Mouse (Mus musculus) G1E (cell line): ENCODE results near the gene Armc9.

Source experiments
- CTCF ChIP-seq: IDR thresholded peaks from 2 replicates; pipeline ENCODE4 v1.5.1; 2012; ENCODE audit warnings: low read depth, low read length, inconsistent platforms, mixed read lengths
- GATA1 ChIP-seq: IDR thresholded peaks from 2 replicates; pipeline ENCODE4 v1.6.1; 2012; ENCODE audit warnings: borderline replicate concordance, low read length, inconsistent platforms, mixed read lengths
- TAL1 ChIP-seq: conservative IDR thresholded peaks from 2 replicates; pipeline ENCODE4 v1.6.1; 2012; ENCODE audit warnings: low read depth, low read length, inconsistent platforms, mixed read lengths

DNA sequence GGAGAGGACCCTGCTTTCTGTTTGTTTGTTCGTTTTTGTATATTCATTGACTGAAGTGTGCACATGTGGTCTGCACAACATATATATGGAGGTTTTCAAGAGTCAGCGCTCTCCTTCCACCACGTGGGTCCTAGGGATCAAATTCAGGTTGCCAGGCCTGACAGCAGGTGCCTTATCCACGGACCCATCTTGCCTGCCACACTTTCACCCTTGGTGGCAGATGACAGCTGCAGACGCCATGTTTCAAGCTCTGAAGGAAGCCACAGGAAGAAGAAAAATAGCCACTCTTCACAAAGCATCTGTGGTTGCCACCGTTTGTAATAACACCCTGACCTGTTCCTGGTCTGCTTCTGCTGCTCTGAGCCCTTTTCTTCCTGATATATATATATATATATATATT lies 130.7 kb downstream of the Armc9 start:
- TF ChIP-seq CTCF (no peak), TAL1 (no peak), GATA1 (no peak)
